Mouse (Mus musculus): ENCODE measurements around the gene Stk32b. TPM values are rescaled to one million over a fixed set of nuclear protein-coding genes. Genes with fewer than 3 reads are reported as not detected.

Stk32b gene
- polyA plus RNA-seq, 1 experiment = not detected

- H3K79me2 ChIP-seq (ENCODE audit: control insufficient read depth, insufficient read depth) = no peaks in the 10 kb centered on the region
- H3K4me3 ChIP-seq = no peak overlapping the region
- H3K36me3 ChIP-seq (ENCODE audit: control insufficient read depth, insufficient read depth) = no peaks in the 10 kb centered on the region
- H3ac ChIP-seq (ENCODE audit: control insufficient read depth, insufficient read length) = no peak overlapping the region
- no peak overlapping the region for H3K4me2 ChIP-seq (ENCODE audit: low read depth)
- TF ChIP-seq TCF3 (IDR thresholded peaks at IDR 0.05; ENCODE audit: insufficient read length, low read depth) = no peak
- TF ChIP-seq MYOG (IDR thresholded peaks at IDR 0.05; ENCODE audit: control insufficient read depth in 1 of 3, insufficient read depth in 1 of 3, insufficient read length in 2 of 3, low read depth in 2 of 3) = no peak
- TF ChIP-seq REST (IDR thresholded peaks at IDR 0.05; ENCODE audit: insufficient read depth, insufficient read length) = no peak
- TF ChIP-seq MYOD1 (IDR thresholded peaks at IDR 0.05; ENCODE audit: control insufficient read depth in 1 of 3, insufficient read length in 2 of 3, low read depth in 2 of 3) = no peak
- TF ChIP-seq CEBPB (IDR thresholded peaks at IDR 0.05; ENCODE audit: insufficient read depth, poor library complexity, severe bottlenecking) = no peak
- TF ChIP-seq POLR2A (IDR thresholded peaks at IDR 0.05; ENCODE audit: insufficient read length, low read depth) = no peak
- no peak for TF ChIP-seq USF1 (IDR thresholded peaks at IDR 0.05; ENCODE audit: low read depth)
- TF ChIP-seq E2F4 (IDR thresholded peaks at IDR 0.05; ENCODE audit: insufficient read depth) = no peak
- no peak for TF ChIP-seq TCF12 (IDR thresholded peaks at IDR 0.05; ENCODE audit: insufficient read depth, poor library complexity, severe bottlenecking)
- no peak for TF ChIP-seq POLR2AphosphoS2 (IDR thresholded peaks at IDR 0.05; ENCODE audit: insufficient read length, low read depth)
- TF ChIP-seq SRF (IDR thresholded peaks at IDR 0.05; ENCODE audit: control insufficient read depth, insufficient read length, low read depth) = no peak
- TF ChIP-seq MAX (IDR thresholded peaks at IDR 0.05; ENCODE audit: low read depth) = no peak
- H3K27me3 ChIP-seq (ENCODE audit: control insufficient read depth, insufficient read depth, insufficient read length) = no peaks in the 10 kb centered on the region
Observed at GRCm38 (mm10) chr5:37730781-37731180, 13.8 kb upstream of the Stk32b start.

- Histone ChIP-seq H3K4me3 (no peak overlapping the region), H3K36me3 (ENCODE audit: control insufficient read depth, insufficient read depth) (no peaks in the 10 kb centered on the region)
Observed at GRCm38 (mm10) chr5:37725220-37725886, 8.4 kb upstream of the Stk32b start.

DNA sequence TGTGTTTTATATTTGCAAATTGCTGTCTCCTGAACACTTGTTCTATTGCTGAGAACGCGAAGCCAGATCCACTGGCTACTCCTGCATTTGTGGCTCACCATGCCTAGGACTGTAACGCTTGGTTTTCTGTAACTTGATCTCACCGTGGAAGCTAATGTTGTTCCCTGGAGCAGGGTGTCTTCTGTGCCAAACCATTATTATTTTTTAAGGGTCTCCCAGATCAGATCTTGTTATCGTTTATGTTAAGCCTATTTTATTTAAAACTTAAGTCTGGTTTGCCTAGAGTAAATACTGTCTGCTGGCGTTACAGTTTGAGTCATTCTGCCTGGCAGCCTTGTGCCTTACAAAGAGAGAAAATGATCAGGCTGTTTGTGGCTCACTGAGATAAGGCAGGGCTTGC lies 3.7 kb upstream of the Stk32b start:
- H3K4me2 ChIP-seq (ENCODE audit: low read depth) = no peak overlapping the region

More at GRCm38 (mm10) chr5:37725220-37725886, 8.4 kb upstream of the Stk32b start:
- no peak overlapping the region for H3ac ChIP-seq (ENCODE audit: control insufficient read depth, insufficient read length)
- H3K4me2 ChIP-seq (ENCODE audit: low read depth) = no peak overlapping the region
- H3K79me2 ChIP-seq (ENCODE audit: control insufficient read depth, insufficient read depth) = no peaks in the 10 kb centered on the region
- TF ChIP-seq E2F4 (IDR thresholded peaks at IDR 0.05; ENCODE audit: insufficient read depth) (no peak), USF1 (IDR thresholded peaks at IDR 0.05; ENCODE audit: low read depth) (no peak), CEBPB (IDR thresholded peaks at IDR 0.05; ENCODE audit: insufficient read depth, poor library complexity, severe bottlenecking) (no peak), POLR2AphosphoS2 (IDR thresholded peaks at IDR 0.05; ENCODE audit: insufficient read length, low read depth) (no peak), POLR2A (IDR thresholded peaks at IDR 0.05; ENCODE audit: insufficient read length, low read depth) (no peak), SRF (IDR thresholded peaks at IDR 0.05; ENCODE audit: control insufficient read depth, insufficient read length, low read depth) (no peak), TCF12 (IDR thresholded peaks at IDR 0.05; ENCODE audit: insufficient read depth, poor library complexity, severe bottlenecking) (no peak), TCF3 (IDR thresholded peaks at IDR 0.05; ENCODE audit: insufficient read length, low read depth) (no peak), MAX (IDR thresholded peaks at IDR 0.05; ENCODE audit: low read depth) (no peak), MYOG (IDR thresholded peaks at IDR 0.05; ENCODE audit: control insufficient read depth in 1 of 3, insufficient read depth in 1 of 3, insufficient read length in 2 of 3, low read depth in 2 of 3) (no peak), REST (IDR thresholded peaks at IDR 0.05; ENCODE audit: insufficient read depth, insufficient read length) (no peak), MYOD1 (IDR thresholded peaks at IDR 0.05; ENCODE audit: control insufficient read depth in 1 of 3, insufficient read length in 2 of 3, low read depth in 2 of 3) (no peak)
- no peaks in the 10 kb centered on the region for H3K27me3 ChIP-seq (ENCODE audit: control insufficient read depth, insufficient read depth, insufficient read length)

GRCm38 (mm10) chr5:37717384-37717963 lies 503 bp upstream of the Stk32b start:
- TF ChIP-seq MYOG (IDR thresholded peaks at IDR 0.05; ENCODE audit: control insufficient read depth in 1 of 3, insufficient read depth in 1 of 3, insufficient read length in 2 of 3, low read depth in 2 of 3) (no peak), POLR2A (IDR thresholded peaks at IDR 0.05; ENCODE audit: insufficient read length, low read depth) (no peak), MAX (IDR thresholded peaks at IDR 0.05; ENCODE audit: low read depth) (no peak)
- no peak overlapping the region for H3ac ChIP-seq (ENCODE audit: control insufficient read depth, insufficient read length)
- H3K36me3 ChIP-seq (ENCODE audit: control insufficient read depth, insufficient read depth) = no peaks in the 10 kb centered on the region
- H3K4me3 ChIP-seq = no peak overlapping the region
- no peak overlapping the region for H3K4me2 ChIP-seq (ENCODE audit: low read depth)
- H3K27me3 ChIP-seq (ENCODE audit: control insufficient read depth, insufficient read depth, insufficient read length) = peaks cover 40% of the 10 kb centered on the region
- no peaks in the 10 kb centered on the region for H3K79me2 ChIP-seq (ENCODE audit: control insufficient read depth, insufficient read depth)

More for the DNA sequence above, 3.7 kb upstream of the Stk32b start:
- H3K27me3 ChIP-seq (ENCODE audit: control insufficient read depth, insufficient read depth, insufficient read length) = peaks cover 32% of the 10 kb centered on the region
- H3K36me3 ChIP-seq (ENCODE audit: control insufficient read depth, insufficient read depth) = no peaks in the 10 kb centered on the region
- no peak overlapping the region for H3ac ChIP-seq (ENCODE audit: control insufficient read depth, insufficient read length)
- H3K79me2 ChIP-seq (ENCODE audit: control insufficient read depth, insufficient read depth) = no peaks in the 10 kb centered on the region
- no peak overlapping the region for H3K4me3 ChIP-seq
- TF ChIP-seq POLR2AphosphoS2 (IDR thresholded peaks at IDR 0.05; ENCODE audit: insufficient read length, low read depth) = no peak
- TF ChIP-seq SRF (IDR thresholded peaks at IDR 0.05; ENCODE audit: control insufficient read depth, insufficient read length, low read depth) = no peak
- TF ChIP-seq POLR2A (IDR thresholded peaks at IDR 0.05; ENCODE audit: insufficient read length, low read depth) = no peak
- TF ChIP-seq USF1 (IDR thresholded peaks at IDR 0.05; ENCODE audit: low read depth) = no peak
- TF ChIP-seq MYOG (IDR thresholded peaks at IDR 0.05; ENCODE audit: control insufficient read depth in 1 of 3, insufficient read depth in 1 of 3, insufficient read length in 2 of 3, low read depth in 2 of 3) = no peak
- no peak for TF ChIP-seq CEBPB (IDR thresholded peaks at IDR 0.05; ENCODE audit: insufficient read depth, poor library complexity, severe bottlenecking)
- TF ChIP-seq MAX (IDR thresholded peaks at IDR 0.05; ENCODE audit: low read depth) = no peak
- no peak for TF ChIP-seq TCF3 (IDR thresholded peaks at IDR 0.05; ENCODE audit: insufficient read length, low read depth)
- TF ChIP-seq MYOD1 (IDR thresholded peaks at IDR 0.05; ENCODE audit: control insufficient read depth in 1 of 3, insufficient read length in 2 of 3, low read depth in 2 of 3) = no peak
- TF ChIP-seq REST (IDR thresholded peaks at IDR 0.05; ENCODE audit: insufficient read depth, insufficient read length) = no peak
- TF ChIP-seq E2F4 (IDR thresholded peaks at IDR 0.05; ENCODE audit: insufficient read depth) = no peak
- TF ChIP-seq TCF12 (IDR thresholded peaks at IDR 0.05; ENCODE audit: insufficient read depth, poor library complexity, severe bottlenecking) = no peak

Measured in myocyte (in vitro differentiated cells).